Mouse (Mus musculus) inflammation-experienced regulatory T-cells (primary cell): ENCODE results near the gene Serinc5. TPM values are rescaled to one million over a fixed set of nuclear protein-coding genes. Genes with fewer than 3 reads are reported as not detected.

ENCODE experiments used
- polyA plus RNA-seq, 2 experiments: library from polyadenylated mRNA; unstranded; fragments of 100-300 nt; shearing (Covaris generic); gene quantifications; one replicate each; pipeline ENCODE4 v1.2.1; 2017

Serinc5 gene
- polyA plus RNA-seq: 10 to 100 TPM; 10.3 to 18.6 TPM

GRCm38 (mm10) chr13:92610311-92611221 is at the start of gene Serinc5:
Gene Serinc5, plus strand, starts transcription at chr13:92611091.

GRCm38 (mm10) chr13:92576072-92576471 is 34.8 kb upstream of the Serinc5 start, which contains the start of gene Spz1:
Gene Spz1, minus strand, starts transcription at chr13:92576172.

Other genes with a start within 250 kb of the Serinc5 start
- gene Ankrd34b, start 185.2 kb upstream of the Serinc5 start, polyA plus RNA-seq: under 1 TPM; 0.05 to 0.51 TPM
- 1 to 10 TPM; 7.5 to 9.0 TPM for gene Fam151b, start 127.1 kb upstream of the Serinc5 start, polyA plus RNA-seq
- gene Zfyve16, start 80.2 kb upstream of the Serinc5 start, polyA plus RNA-seq: 10 to 100 TPM; 13.6 to 14.7 TPM
- gene Spz1, start 34.9 kb upstream of the Serinc5 start, polyA plus RNA-seq: not detected
- under 1 TPM in 1 of 2 experiments, not detected in 1; 0.58 TPM for gene Thbs4, start 183.7 kb downstream of the Serinc5 start, polyA plus RNA-seq
- gene Mtx3, start 233.7 kb downstream of the Serinc5 start, polyA plus RNA-seq: 1 to 10 TPM in 1 of 2 experiments, under 1 TPM in 1; 0.73 to 1.2 TPM